Mouse (Mus musculus) lung, postnatal 0 days (tissue): ENCODE results near the gene Psmc2.

Source experiments
- CTCF ChIP-seq: IDR thresholded peaks from 2 replicates; pipeline ENCODE4 v1.5.1; 2016; ENCODE audit warnings: antibody characterized with exemption, mild to moderate bottlenecking
- EP300 ChIP-seq: IDR thresholded peaks from 2 replicates; pipeline ENCODE4 v1.6.1; 2016; ENCODE audit warnings: antibody characterized with exemption, mild to moderate bottlenecking, control low read depth

- no peak for TF ChIP-seq CTCF
- no peak for TF ChIP-seq EP300
Observed at GRCm38 (mm10) chr5:21851679-21852340, 66.7 kb downstream of the Psmc2 start.
